Mouse (Mus musculus): ENCODE data around the gene Dhx16.
"Not testable (repeated sequence)": the region's sequence is repeated elsewhere in the genome, so short reads cannot be mapped to it uniquely, and the experiment has no call there.

Gene Dhx16

DNA sequence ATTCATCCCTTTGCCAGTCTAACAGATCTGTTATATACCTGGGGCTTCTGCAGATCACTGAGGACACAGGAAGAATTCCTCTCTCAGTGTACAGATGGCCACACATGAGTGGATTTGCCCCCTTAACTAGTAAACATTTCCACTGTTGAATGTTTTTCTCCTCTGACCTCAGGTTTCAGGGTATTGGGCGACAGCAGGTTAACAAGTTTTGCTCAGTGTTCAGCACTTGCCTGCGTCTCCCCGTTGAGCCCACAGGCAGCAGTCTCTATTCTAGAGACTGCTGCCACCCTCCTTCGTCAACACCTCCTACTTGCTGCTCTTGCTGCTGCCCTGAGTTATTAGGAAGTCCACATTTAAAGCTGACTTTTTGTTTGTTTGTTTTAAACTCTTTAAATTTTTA is 42.1 kb downstream of the Dhx16 start:
- DNase-seq: no peak

GRCm38 (mm10) chr17:35922566-35922965 is 42.9 kb downstream of the Dhx16 start:
- no peak for DNase-seq

DNA sequence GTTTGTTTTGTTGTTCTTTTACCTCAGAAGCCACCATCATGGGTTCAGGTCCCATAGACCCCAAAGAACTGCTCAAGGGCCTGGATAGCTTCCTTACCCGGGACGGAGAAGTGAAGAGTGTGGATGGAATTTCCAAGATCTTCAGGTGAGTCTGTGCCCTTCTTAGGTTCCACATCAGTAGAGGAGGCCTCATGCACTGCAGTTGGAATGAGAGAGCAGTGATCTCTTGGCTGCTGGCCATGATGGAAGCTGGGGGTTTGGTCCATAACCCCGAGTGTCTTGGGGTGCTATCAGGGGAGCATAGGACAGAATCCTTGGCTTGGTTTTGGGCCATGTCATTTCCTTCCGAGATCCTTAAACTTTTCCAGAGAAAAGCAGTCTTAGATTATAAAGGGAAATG is 43.7 kb downstream of the Dhx16 start:
- no peak for DNase-seq

DNA sequence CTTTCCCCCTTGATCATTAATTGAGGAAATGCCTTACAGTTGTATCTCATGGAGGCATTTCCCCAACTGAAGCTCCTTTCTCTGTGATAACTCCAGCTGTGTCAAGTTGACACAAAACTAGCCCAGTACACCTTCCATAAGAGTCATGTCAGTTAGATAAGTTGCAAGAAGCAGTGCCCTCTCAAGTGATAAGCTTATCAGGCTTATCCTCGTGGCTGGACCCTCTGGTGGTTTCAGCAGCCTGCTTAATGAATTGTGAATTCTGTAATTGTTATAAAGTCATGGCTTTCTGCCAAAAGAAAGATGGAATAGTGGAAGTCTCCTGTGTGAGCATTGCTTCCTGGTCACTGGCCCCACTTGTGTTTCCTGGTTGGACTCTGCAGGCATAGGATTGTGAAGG is 47.9 kb downstream of the Dhx16 start:
- no peak for DNase-seq

DNA sequence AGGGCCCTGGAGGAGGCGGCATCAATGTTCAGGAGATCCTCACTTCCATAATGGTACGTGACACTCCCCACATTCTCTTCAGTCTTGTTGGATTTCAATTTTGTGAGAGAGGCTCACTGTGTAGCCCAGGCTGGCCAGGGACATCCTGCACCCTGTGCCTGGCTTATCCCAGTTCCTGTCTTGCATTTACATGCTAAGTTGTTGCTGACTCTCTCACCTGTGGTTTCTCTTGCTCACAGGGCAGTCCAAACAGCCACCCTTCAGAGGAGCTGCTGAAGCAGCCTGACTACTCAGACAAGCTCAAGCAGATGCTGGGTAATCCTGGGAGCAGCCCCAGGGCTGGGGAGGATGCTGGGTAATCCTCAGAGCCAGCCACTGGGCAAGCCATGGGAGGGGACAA is 49.9 kb downstream of the Dhx16 start:
- DNase-seq: no peak

GRCm38 (mm10) chr17:35930627-35931026 is 51.0 kb downstream of the Dhx16 start:
- DNase-seq: no peak

DNA sequence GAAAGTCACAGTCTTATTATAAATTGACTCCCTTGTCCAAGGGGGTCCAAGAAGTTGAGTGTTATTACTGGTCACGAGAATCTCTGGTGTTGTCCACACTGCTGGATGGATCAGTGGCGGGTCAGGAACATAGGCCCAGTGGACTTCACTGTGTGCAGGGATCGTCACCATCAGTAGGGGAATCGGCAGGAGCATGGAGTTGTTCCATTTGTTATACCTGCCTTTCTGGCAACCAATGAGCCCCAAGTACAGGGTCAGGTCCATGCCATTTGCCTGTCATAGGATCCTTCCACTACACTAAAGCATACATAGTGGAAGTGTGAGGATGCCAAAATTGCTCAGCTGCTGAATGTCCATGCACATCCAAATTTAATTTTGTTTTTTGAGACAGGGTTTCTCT is 53.0 kb downstream of the Dhx16 start:
- no peak for DNase-seq

- DNase-seq: not testable (repeated sequence)
Measured at GRCm38 (mm10) chr17:35935763-35936162, 56.1 kb downstream of the Dhx16 start.

DNA sequence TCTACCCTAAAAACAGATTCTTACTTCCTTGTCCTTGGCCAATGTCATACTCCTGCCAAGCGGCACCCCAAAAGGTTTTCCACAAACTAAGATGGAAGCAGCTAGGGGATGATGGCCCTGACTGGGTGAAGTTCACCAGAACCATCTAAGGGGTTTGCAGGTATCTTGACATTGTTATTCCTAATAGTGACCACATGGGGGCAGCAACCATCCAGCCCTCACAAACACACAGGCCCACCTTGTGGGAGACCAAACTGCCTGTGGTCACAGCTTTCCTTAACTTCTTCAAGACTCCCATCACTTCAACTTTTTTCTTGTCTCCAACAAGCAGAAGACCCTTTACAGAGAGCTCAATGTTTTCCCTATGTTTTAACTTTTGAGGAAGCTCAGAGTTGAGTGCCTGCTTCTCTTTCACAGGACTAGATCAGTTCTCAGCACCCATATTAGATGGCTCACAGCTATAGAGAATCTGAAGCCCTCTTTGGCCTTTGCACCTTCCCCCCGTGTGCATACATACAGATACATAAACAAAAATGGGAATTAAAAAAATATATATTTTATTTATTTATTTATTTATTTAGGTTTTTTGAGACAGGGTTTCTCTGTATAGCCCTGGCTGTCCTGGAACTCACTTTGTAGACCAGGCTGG is 58.2 kb downstream of the Dhx16 start:
- no peak for DNase-seq

DNA sequence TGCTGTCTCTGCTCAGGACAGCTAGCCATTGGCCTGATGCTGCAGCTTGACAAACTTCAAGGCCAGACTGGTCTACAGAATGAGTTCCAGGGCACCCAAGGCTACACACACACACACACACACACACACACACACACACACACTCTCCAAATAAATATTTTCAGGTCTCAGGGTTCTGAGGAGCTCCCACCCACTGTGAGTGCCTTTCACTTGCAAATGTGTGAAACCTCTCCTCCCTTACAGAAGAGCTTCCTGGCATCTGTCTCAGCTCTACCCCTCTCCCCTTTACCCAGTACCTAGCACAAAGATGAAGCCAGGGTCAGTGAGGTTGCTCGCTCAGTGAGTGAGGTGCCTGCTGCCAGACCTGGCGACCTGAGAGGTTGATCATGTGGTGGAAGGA is 59.5 kb downstream of the Dhx16 start:
- no peak for DNase-seq

DNA sequence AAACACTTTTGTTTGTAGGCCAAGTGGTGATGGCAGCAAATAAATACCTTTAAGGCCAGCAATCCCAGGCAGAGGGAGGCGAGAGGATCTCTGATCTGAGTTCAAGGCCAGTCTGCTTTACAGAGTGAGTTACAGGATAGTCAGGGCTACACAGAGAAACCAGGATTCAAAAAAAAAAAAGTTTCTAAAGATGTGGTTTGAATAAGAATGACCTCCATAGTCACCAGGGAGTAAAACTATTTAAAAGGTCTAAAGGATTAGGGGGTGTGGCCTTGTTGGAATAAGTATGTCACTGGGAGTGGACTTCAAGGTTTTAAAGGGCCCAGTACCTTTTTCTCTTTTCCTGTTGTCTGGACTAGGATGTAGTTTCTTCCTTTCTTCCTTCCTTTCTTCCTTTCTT is 60.3 kb downstream of the Dhx16 start:
- no peak for DNase-seq
